Mouse (Mus musculus): Measurements from ENCODE around the gene Iqck. TPM values are rescaled to one million over a fixed set of nuclear protein-coding genes. Genes with fewer than 3 reads are reported as not detected.

Gene Iqck
- polyA plus RNA-seq, 1 experiment from 2014 or later: 0.93 TPM

DNA sequence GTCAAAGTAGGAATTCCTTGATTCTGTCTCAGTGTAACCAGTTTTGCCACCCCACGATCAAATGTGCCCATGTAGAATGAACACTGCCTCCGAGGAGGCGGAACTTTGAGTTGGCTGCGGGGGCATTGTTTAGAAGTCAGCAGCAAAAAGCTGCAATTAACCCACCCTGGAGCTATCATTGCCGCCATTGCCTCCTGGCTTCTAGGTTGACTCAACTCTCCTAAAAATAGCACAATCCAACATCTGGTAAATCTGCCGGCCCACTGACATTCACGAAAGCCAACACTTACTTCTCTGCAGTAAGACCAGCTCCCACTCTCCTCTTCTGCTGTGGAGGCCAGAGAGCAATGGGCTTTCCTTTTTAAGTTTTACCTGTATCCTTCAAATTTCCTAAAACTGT, 103.7 kb downstream of the Iqck start:
- H3K4me3 ChIP-seq (ENCODE audit: control insufficient read depth in 1 of 2, insufficient read depth in 1 of 2, low read depth in 1 of 2, low read length in 2 of 2): no peak overlapping the region
- peak overlapping the region; percentile 21 to 31; a peak in 2 of 4 replicates for H3K27ac ChIP-seq (replicated peaks in 1 of 2; ENCODE audit: control insufficient read depth in 1 of 2, insufficient read depth in 1 of 2, low read depth in 2 of 2, low read length in 2 of 2)
- peaks cover 10 to 19% of the 10 kb centered on the region in 2 experiments for H3K4me1 ChIP-seq (ENCODE audit: control insufficient read depth in 2 of 2, insufficient read depth in 2 of 2, low read length in 2 of 2)
- no peak for ATAC-seq (ENCODE audit: insufficient number of reproducible peaks, insufficient read depth, low FRiP score, low read depth)
- 47% methylated on average over 7 of the region's 7 CpGs for WGBS
- H3K36me3 ChIP-seq (ENCODE audit: control insufficient read depth, insufficient read depth, low read length): no peaks in the 10 kb centered on the region
- H3K4me2 ChIP-seq (ENCODE audit: low read length): peak overlapping the region; percentile 25; the same call in 1 of the 2 replicates
- 0 out of 2 replicates have a peak overlapping the region, but pooled peaks have one; percentile 21 for H3K9ac ChIP-seq (ENCODE audit: low read length)
- no peaks in the 10 kb centered on the region for H3K9me3 ChIP-seq (ENCODE audit: control insufficient read depth, low read length)
- H3K27me3 ChIP-seq (ENCODE audit: control insufficient read depth, insufficient read depth, low read length): no peaks in the 10 kb centered on the region

DNA sequence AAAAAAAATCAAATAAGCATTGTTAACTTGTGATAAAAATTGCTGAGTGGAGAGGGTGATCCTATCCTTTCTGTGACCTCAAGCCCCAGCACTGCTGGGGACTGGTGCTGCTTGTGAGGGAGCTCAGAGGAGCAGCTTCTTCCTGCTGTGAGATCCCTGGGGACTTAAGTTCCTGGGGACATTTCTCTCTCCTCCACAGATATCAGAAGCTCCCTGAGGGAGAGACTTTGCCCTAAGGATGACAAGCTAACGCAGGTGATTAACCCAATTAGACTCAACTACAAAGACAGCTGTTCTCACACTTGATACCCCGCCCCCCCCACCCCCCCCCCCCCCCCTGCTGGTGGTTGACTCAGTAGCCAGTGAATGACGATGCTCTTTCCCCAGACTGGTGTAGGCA, 109.2 kb downstream of the Iqck start:
- no peak for ATAC-seq (ENCODE audit: insufficient number of reproducible peaks, insufficient read depth, low FRiP score, low read depth)
- no peak overlapping the region for H3K4me2 ChIP-seq (ENCODE audit: low read length)
- H3K27ac ChIP-seq (replicated peaks in 1 of 2; ENCODE audit: control insufficient read depth in 1 of 2, insufficient read depth in 1 of 2, low read depth in 2 of 2, low read length in 2 of 2): no peak overlapping the region
- peaks cover 4 to 7% of the 10 kb centered on the region in 2 experiments; a peak in 3 of 4 replicates for H3K4me1 ChIP-seq (ENCODE audit: control insufficient read depth in 2 of 2, insufficient read depth in 2 of 2, low read length in 2 of 2)
- H3K9ac ChIP-seq (ENCODE audit: low read length): no peak overlapping the region
- WGBS: 2% methylated on average over 3 of the region's 3 CpGs
- no peaks in the 10 kb centered on the region for H3K27me3 ChIP-seq (ENCODE audit: control insufficient read depth, insufficient read depth, low read length)
- H3K4me3 ChIP-seq (ENCODE audit: control insufficient read depth in 1 of 2, insufficient read depth in 1 of 2, low read depth in 1 of 2, low read length in 2 of 2): no peak overlapping the region
- no peaks in the 10 kb centered on the region for H3K36me3 ChIP-seq (ENCODE audit: control insufficient read depth, insufficient read depth, low read length)
- H3K9me3 ChIP-seq (ENCODE audit: control insufficient read depth, low read length): no peaks in the 10 kb centered on the region

GRCm38 (mm10) chr7:118965198-118965597, 109.6 kb downstream of the Iqck start:
- Histone ChIP-seq H3K4me1 (ENCODE audit: control insufficient read depth in 2 of 2, insufficient read depth in 2 of 2, low read length in 2 of 2) (peaks cover 2 to 6% of the 10 kb centered on the region in 2 experiments; a peak in 2 of 4 replicates), H3K27me3 (ENCODE audit: control insufficient read depth, insufficient read depth, low read length) (no peaks in the 10 kb centered on the region), H3K4me2 (ENCODE audit: low read length) (no peak overlapping the region), H3K4me3 (ENCODE audit: control insufficient read depth in 1 of 2, insufficient read depth in 1 of 2, low read depth in 1 of 2, low read length in 2 of 2) (no peak overlapping the region), H3K36me3 (ENCODE audit: control insufficient read depth, insufficient read depth, low read length) (no peaks in the 10 kb centered on the region), H3K9me3 (ENCODE audit: control insufficient read depth, low read length) (no peaks in the 10 kb centered on the region), H3K9ac (ENCODE audit: low read length) (no peak overlapping the region), H3K27ac (replicated peaks in 1 of 2; ENCODE audit: control insufficient read depth in 1 of 2, insufficient read depth in 1 of 2, low read depth in 2 of 2, low read length in 2 of 2) (no peak overlapping the region)
- ATAC-seq (ENCODE audit: insufficient number of reproducible peaks, insufficient read depth, low FRiP score, low read depth): no peak
- WGBS: 20% methylated on average over 7 of the region's 7 CpGs

DNA sequence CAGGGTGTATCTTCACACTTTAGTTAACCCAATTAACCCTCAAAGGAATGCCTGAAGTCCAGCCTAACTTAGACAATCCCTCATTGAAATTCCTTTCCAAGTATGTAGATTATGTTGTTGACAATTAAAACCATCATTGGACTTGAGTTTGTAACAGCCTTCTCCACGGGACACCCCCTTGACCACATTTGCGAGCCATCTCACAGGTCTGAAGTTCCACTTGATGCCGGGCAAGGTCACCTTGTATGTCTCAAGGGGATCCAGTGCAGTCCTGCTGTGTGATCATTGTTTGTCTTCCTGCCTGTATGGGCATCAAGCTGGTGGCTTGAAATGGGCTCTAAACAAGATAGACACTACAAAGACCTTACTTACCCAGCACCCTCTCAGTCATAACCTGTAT, 113.3 kb downstream of the Iqck start:
- Histone ChIP-seq H3K9me3 (ENCODE audit: control insufficient read depth, low read length) (no peaks in the 10 kb centered on the region), H3K4me1 (ENCODE audit: control insufficient read depth in 2 of 2, insufficient read depth in 2 of 2, low read length in 2 of 2) (peaks cover 2 to 6% of the 10 kb centered on the region in 2 experiments; a peak in 2 of 4 replicates), H3K27ac (replicated peaks in 1 of 2; ENCODE audit: control insufficient read depth in 1 of 2, insufficient read depth in 1 of 2, low read depth in 2 of 2, low read length in 2 of 2) (no peak overlapping the region), H3K9ac (ENCODE audit: low read length) (no peak overlapping the region), H3K4me2 (ENCODE audit: low read length) (no peak overlapping the region), H3K4me3 (ENCODE audit: control insufficient read depth in 1 of 2, insufficient read depth in 1 of 2, low read depth in 1 of 2, low read length in 2 of 2) (no peak overlapping the region), H3K36me3 (ENCODE audit: control insufficient read depth, insufficient read depth, low read length) (peaks cover 2% of the 10 kb centered on the region), H3K27me3 (ENCODE audit: control insufficient read depth, insufficient read depth, low read length) (no peaks in the 10 kb centered on the region)
- 62% methylated on average over 3 of the region's 3 CpGs for whole genome bisulfite sequencing
- ATAC-seq (ENCODE audit: insufficient number of reproducible peaks, insufficient read depth, low FRiP score, low read depth): no peak

- Histone ChIP-seq H3K27ac (replicated peaks in 1 of 2; ENCODE audit: control insufficient read depth in 1 of 2, insufficient read depth in 1 of 2, low read depth in 2 of 2, low read length in 2 of 2) (no peak overlapping the region), H3K36me3 (ENCODE audit: control insufficient read depth, insufficient read depth, low read length) (peaks cover 14% of the 10 kb centered on the region), H3K9me3 (ENCODE audit: control insufficient read depth, low read length) (no peaks in the 10 kb centered on the region), H3K4me3 (ENCODE audit: control insufficient read depth in 1 of 2, insufficient read depth in 1 of 2, low read depth in 1 of 2, low read length in 2 of 2) (no peak overlapping the region), H3K4me1 (ENCODE audit: control insufficient read depth in 2 of 2, insufficient read depth in 2 of 2, low read length in 2 of 2) (peaks cover 6 to 10% of the 10 kb centered on the region in 2 experiments; a peak in 3 of 4 replicates), H3K27me3 (ENCODE audit: control insufficient read depth, insufficient read depth, low read length) (no peaks in the 10 kb centered on the region), H3K4me2 (ENCODE audit: low read length) (no peak overlapping the region), H3K9ac (ENCODE audit: low read length) (no peak overlapping the region)
- 50% methylated on average over 8 of the region's 8 CpGs for WGBS
- ATAC-seq (ENCODE audit: insufficient number of reproducible peaks, insufficient read depth, low FRiP score, low read depth): no peak
Measured at GRCm38 (mm10) chr7:118971499-118971898, 115.9 kb downstream of the Iqck start.

- Histone ChIP-seq H3K9me3 (ENCODE audit: control insufficient read depth, low read length) (no peaks in the 10 kb centered on the region), H3K4me2 (ENCODE audit: low read length) (no peak overlapping the region), H3K27ac (replicated peaks in 1 of 2; ENCODE audit: control insufficient read depth in 1 of 2, insufficient read depth in 1 of 2, low read depth in 2 of 2, low read length in 2 of 2) (no peak overlapping the region), H3K4me3 (ENCODE audit: control insufficient read depth in 1 of 2, insufficient read depth in 1 of 2, low read depth in 1 of 2, low read length in 2 of 2) (no peak overlapping the region), H3K4me1 (ENCODE audit: control insufficient read depth in 2 of 2, insufficient read depth in 2 of 2, low read length in 2 of 2) (peaks cover 9 to 14% of the 10 kb centered on the region in 2 experiments), H3K36me3 (ENCODE audit: control insufficient read depth, insufficient read depth, low read length) (peaks cover 14% of the 10 kb centered on the region), H3K27me3 (ENCODE audit: control insufficient read depth, insufficient read depth, low read length) (no peaks in the 10 kb centered on the region), H3K9ac (ENCODE audit: low read length) (no peak overlapping the region)
- 79% methylated on average over 5 of the region's 5 CpGs for WGBS
- ATAC-seq (ENCODE audit: insufficient number of reproducible peaks, insufficient read depth, low FRiP score, low read depth): no peak
Measured at GRCm38 (mm10) chr7:118972306-118972705, 116.8 kb downstream of the Iqck start.

DNA sequence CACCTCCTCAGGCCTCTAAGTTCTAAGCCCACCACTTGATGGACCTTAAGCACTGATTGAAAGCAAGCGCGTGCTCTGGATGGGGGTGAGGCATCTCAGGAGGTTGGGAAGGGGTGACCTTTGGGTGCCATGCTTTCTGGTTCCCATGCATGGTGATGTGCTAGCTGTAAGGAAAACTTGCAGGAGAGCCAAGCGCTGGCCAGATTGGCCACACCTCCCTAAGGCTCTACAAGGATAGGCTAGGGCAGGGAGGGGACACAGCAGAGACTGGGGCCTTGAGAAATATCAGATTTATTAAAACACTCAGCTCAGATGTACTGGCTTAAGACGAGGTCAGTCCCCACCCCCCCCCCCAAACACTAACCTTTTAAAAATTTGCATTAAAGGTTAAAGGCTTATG, 117.8 kb downstream of the Iqck start:
- Histone ChIP-seq H3K27me3 (ENCODE audit: control insufficient read depth, insufficient read depth, low read length) (no peaks in the 10 kb centered on the region), H3K27ac (replicated peaks in 1 of 2; ENCODE audit: control insufficient read depth in 1 of 2, insufficient read depth in 1 of 2, low read depth in 2 of 2, low read length in 2 of 2) (no peak overlapping the region), H3K9me3 (ENCODE audit: control insufficient read depth, low read length) (no peaks in the 10 kb centered on the region), H3K36me3 (ENCODE audit: control insufficient read depth, insufficient read depth, low read length) (peaks cover 14% of the 10 kb centered on the region), H3K9ac (ENCODE audit: low read length) (no peak overlapping the region), H3K4me3 (ENCODE audit: control insufficient read depth in 1 of 2, insufficient read depth in 1 of 2, low read depth in 1 of 2, low read length in 2 of 2) (no peak overlapping the region), H3K4me2 (ENCODE audit: low read length) (no peak overlapping the region), H3K4me1 (ENCODE audit: control insufficient read depth in 2 of 2, insufficient read depth in 2 of 2, low read length in 2 of 2) (peaks cover 9 to 16% of the 10 kb centered on the region in 2 experiments)
- WGBS: 88% methylated on average over 4 of the region's 4 CpGs
- ATAC-seq (ENCODE audit: insufficient number of reproducible peaks, insufficient read depth, low FRiP score, low read depth): no peak

DNA sequence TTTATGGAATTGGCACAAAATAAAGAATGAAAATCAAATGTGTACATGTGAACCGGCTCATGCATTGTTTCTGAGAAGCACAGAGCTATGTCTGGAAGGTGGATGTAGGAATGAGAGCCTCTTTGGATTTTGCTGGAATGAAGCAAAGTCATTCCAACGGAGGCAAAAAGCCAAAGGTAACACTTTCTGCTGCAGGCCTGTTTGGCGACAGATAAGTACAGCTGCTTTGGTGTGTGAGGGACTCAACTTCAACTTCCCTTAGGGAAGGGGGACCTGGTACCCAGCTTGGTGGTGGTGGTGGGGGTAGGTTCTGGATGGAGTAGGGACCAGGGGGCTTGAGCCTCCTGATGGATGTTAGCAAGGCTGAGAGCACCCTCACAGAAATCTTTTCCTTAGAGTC, 120.3 kb downstream of the Iqck start:
- H3K4me1 ChIP-seq (ENCODE audit: control insufficient read depth in 2 of 2, insufficient read depth in 2 of 2, low read length in 2 of 2): peaks cover 9 to 16% of the 10 kb centered on the region in 2 experiments
- H3K9ac ChIP-seq (ENCODE audit: low read length): no peak overlapping the region
- H3K4me3 ChIP-seq (ENCODE audit: control insufficient read depth in 1 of 2, insufficient read depth in 1 of 2, low read depth in 1 of 2, low read length in 2 of 2): no peak overlapping the region
- H3K36me3 ChIP-seq (ENCODE audit: control insufficient read depth, insufficient read depth, low read length): peaks cover 14% of the 10 kb centered on the region
- no peaks in the 10 kb centered on the region for H3K27me3 ChIP-seq (ENCODE audit: control insufficient read depth, insufficient read depth, low read length)
- no peak for ATAC-seq (ENCODE audit: insufficient number of reproducible peaks, insufficient read depth, low FRiP score, low read depth)
- peak overlapping the region; percentile 19 for H3K4me2 ChIP-seq (ENCODE audit: low read length)
- no peaks in the 10 kb centered on the region for H3K9me3 ChIP-seq (ENCODE audit: control insufficient read depth, low read length)
- 41% methylated on average over 3 of the region's 3 CpGs for WGBS
- H3K27ac ChIP-seq (replicated peaks in 1 of 2; ENCODE audit: control insufficient read depth in 1 of 2, insufficient read depth in 1 of 2, low read depth in 2 of 2, low read length in 2 of 2): peak overlapping the region in 1 of 2 experiments; percentile 10; a peak in 2 of 4 replicates
